Mouse (Mus musculus): ENCODE measurements around the gene Krtap10-10.
"Not testable (repeated sequence)": the region's sequence is repeated elsewhere in the genome, so short reads cannot be mapped to it uniquely, and the experiment has no call there.

Krtap10-10 gene

DNA sequence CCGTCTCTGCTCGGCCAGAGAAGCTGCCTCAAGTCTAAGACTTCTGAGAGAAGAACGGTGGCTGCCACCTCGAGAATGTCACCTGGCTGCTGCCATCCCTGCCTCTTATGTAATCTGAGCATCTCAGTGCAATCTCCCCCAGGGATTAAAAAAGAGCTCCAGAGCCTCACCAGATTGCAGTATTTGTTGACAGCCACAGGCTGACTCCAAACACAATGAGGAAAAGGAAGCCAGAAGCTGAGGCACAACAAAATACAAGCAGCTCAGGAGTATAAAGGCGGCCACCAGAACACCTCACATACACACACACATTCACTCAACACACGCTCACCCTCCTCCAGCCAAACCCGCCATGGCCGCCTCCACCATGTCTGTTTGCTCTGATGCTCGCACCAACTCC, at the start of gene Krtap10-10:
Gene Krtap10-10 (plus strand): TSS at position 301 of the 400 bp plus-strand sequence.
- DNase-seq (ENCODE audit: low spot score in 2 of 2) = peak; percentile 9 to 13

- DNase-seq (ENCODE audit: low spot score in 2 of 2) = not testable (repeated sequence)
Observed at GRCm38 (mm10) chr10:77787876-77788275, 47.9 kb upstream of the Krtap10-10 start, which contains the start of gene Gm7137. Gene Gm7137, minus strand, starts transcription at chr10:77788200.

- no peak for DNase-seq (ENCODE audit: low spot score in 2 of 2)
Observed at GRCm38 (mm10) chr10:77788621-77789020, 47.1 kb upstream of the Krtap10-10 start.

DNA sequence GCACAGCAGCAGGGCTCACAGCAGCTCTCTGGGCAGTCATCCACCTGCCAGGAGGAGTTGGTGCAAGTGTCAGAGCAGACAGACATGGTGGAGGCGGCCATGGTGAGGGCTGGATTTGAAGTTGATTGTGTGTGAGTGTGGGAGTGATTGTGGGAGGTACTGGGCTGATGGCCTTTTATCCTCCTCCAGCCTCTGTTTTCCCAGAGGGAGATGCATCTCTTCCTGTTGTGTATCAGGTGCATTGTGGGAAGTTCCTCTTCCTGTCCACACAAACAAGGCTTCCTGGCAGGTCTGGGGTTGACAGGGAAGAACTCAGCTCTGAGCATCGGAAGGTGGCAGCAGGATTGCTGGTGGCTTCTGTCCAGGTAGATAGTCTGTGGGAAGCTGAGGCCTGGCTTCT, 40.8 kb upstream of the Krtap10-10 start, which contains the start of gene Gm9639:
Gene Gm9639 (minus strand): TSS at position 101 of the 400 bp plus-strand sequence.
- DNase-seq (ENCODE audit: low spot score in 2 of 2) = no peak

GRCm38 (mm10) chr10:77797677-77798076, 38.1 kb upstream of the Krtap10-10 start:
- DNase-seq (ENCODE audit: low spot score in 2 of 2) = no peak

GRCm38 (mm10) chr10:77798164-77798920, 37.4 kb upstream of the Krtap10-10 start:
- not testable (repeated sequence) for DNase-seq (ENCODE audit: low spot score in 2 of 2)

DNA sequence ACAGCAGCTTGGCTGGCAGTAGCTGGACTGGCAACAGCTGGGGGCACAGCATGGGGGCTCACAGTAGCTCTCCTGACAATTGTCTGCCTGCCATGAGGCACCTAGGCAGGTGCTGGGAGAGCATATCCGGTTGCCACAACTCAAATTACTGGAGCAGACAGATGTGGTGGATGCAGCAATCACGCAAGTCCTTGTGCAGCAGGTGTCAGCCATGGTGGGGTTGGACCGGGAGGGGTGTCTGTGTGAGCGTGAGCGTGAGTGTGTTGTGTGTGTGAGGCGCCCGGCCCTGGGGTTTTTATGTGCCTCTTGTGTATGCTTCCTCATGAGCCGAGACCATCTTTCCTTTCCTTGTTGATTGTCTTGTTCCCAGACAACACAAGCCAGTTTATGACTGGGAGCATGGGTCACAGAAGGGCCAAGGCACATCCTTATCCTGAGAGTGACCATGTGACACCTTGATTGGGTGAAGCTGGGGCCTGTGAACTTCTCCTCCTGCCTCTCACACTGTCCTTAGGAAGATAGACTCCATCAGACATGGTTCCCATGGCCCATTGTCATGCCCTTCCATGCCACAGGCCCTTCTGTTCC, 36.7 kb upstream of the Krtap10-10 start, which contains the start of gene Gm19668:
Gene Gm19668 (minus strand): TSS at position 213 of the 588 bp plus-strand sequence.
- DNase-seq (ENCODE audit: low spot score in 2 of 2) = no peak

DNA sequence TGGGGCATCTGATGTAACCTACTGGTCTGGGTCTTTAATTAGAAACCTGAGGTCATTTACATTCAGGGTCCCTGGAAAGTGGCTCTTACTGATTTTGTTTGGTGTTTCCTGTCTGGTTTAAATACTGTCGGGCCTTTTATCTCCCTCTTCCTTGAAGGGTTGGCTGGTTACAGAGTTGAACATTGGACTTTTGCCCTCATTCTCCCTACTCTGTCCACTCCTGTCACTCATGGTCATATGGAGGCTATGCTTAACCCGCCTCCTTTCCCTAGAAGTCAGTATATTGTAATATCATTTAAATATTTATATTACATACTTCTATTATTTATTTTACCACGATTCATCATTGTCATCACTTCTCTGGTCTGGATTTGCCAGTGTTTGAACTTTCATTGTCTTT, 31.7 kb upstream of the Krtap10-10 start:
- no peak for DNase-seq (ENCODE audit: low spot score in 2 of 2)

GRCm38 (mm10) chr10:77811743-77812142, 24.0 kb upstream of the Krtap10-10 start, which contains the start of gene Gm9507:
Gene Gm9507, minus strand, starts transcription at chr10:77811843.
- DNase-seq (ENCODE audit: low spot score in 2 of 2) = no peak

DNA sequence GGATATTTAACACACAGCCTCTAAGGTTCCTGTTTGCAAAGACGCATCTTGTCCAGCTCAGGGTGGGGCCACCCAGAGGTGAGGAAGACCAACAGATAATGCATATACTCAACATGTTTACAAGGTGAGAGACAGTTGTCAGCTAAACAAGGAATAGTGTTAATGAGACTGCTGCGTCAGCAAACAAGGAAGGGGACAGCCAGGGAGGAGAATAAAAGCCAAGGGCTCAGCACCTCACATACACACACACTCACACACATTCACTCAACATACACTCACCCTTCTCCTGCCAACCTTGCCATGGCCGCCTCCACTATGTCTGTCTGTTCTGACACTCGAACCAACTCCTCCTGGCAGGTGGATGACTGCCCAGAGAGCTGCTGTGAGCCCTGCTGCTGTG, 21.4 kb upstream of the Krtap10-10 start, which contains the start of gene Gm2696:
Gene Gm2696 (plus strand): TSS at position 301 of the 400 bp plus-strand sequence.
- DNase-seq (ENCODE audit: low spot score in 2 of 2) = no peak

DNA sequence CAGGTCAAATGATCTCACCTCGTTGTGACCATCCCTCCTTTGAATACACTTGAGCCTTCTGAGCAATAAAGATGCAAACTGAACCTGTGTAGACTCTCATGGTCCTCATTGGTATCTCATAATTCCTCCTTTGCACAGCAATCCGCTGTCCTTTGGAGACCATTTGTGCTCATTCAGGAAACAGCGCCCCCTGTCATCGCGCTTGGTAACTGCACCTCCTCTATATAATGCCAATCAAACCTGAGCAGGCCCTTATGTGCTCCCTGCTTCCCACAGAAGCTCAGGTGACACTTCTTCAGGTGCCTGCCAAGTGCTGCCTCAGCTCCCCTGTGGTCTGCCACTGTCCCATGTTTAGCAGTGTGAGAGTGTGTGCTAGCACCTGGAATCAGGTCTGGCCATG, 20.2 kb upstream of the Krtap10-10 start:
- no peak for DNase-seq (ENCODE audit: low spot score in 2 of 2)

DNA sequence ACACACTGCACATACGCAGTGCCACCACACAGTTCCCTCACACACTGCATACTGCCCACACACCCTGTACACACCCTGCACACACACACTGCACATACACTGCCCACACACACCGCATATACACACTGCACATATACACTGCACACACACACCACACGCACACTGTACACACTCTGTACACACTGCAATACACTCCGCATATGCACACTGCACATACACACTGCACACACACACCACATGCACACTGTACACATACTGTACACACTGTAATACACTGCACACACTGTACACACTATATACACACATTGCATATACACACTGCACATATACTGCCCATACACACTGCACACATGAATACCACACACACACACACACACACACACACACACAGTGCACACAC, 17.2 kb upstream of the Krtap10-10 start:
- DNase-seq (ENCODE audit: low spot score in 2 of 2) = no peak

DNA sequence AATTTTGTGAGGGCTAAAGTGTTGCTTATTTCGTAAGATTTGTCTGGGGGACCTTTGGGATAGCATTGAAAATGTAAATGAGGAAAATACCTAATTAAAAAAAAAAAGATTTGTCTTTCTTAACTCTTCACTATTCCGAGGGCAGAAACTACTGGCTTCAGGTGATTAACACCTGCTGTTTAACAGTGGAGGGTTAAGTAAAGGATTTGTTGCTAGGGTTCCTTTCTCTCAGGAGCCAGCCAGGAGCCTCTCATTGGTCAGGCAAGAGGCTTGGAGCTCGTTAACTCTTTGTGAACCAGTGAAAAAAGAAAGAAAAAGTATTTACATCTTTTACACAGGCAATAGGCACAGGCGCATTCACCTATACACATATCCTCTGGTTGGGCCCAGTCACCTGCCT, 16.5 kb upstream of the Krtap10-10 start:
- DNase-seq (ENCODE audit: low spot score in 2 of 2) = no peak

GRCm38 (mm10) chr10:77826951-77827350, 8.8 kb upstream of the Krtap10-10 start, which contains the start of gene Krtap10-4:
Gene Krtap10-4, minus strand, starts transcription at chr10:77827095.
- DNase-seq (ENCODE audit: low spot score in 2 of 2) = no peak

DNA sequence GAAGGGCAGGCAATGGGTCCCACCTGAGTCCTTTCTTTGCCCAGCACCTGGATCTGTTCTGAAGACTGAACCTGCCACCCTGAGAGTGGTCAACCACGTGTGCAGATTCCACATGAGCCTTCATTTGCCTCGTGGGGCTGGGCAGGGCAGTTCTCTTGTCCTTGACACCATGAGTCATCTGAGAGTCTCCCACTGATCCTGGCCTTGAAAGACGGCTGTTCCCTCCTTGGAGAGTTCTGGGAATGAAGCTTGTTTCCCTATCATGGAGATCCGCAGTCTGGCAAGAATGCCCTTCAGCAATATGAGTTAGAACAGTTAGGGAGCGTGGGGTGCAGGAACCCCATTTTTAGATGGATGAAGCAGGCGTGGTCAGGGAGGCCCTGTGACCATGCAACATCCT, 3.3 kb downstream of the Krtap10-10 start:
- no peak for DNase-seq (ENCODE audit: low spot score in 2 of 2)

DNA sequence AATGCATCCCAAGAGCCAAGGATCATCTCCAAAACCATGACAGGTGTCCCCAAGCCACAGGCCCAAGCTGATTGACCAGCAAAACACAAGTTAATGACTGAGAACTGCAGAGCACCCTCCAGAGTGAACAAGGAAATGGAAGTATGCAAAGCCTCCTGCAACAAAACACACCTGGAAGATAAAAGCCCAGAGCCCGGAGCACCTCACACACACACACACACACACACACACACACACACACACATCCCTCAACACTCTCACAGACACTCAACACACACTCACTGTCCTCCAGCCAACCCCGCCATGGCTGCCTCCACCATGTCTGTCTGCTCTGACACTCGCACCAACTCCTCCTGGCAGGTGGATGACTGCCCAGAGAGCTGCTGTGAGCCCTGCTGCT, 10.8 kb downstream of the Krtap10-10 start, which contains the start of gene Gm36176:
Gene Gm36176 (plus strand): TSS at position 301 of the 400 bp plus-strand sequence.
- no peak for DNase-seq (ENCODE audit: low spot score in 2 of 2)

- no peak for DNase-seq (ENCODE audit: low spot score in 2 of 2)
Observed at GRCm38 (mm10) chr10:77846961-77847360, 11.2 kb downstream of the Krtap10-10 start.

DNA sequence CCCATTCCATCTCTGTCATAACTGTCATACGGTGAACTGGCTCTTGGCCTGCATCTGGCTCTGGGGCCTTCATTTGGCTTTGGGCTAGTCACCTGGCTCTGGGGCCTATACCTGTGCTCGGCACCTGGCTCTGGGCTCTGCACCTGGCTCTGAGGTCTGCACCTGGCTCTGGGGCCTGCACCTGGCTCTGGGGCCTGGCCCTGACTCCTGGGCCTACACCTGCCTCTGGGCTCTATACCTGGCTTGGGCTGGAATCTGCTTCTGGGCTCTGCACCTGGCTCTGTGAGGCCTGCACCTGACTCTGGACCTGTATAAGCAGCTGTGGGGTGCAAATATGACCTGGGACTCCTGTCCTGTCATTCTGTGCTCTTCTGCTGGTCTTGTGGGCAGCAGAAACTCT, 11.8 kb downstream of the Krtap10-10 start:
- no peak for DNase-seq (ENCODE audit: low spot score in 2 of 2)

GRCm38 (mm10) chr10:77852559-77852958, 16.8 kb downstream of the Krtap10-10 start, which contains the start of gene Gm10318:
Gene Gm10318, plus strand, starts transcription at chr10:77852859.
- no peak for DNase-seq (ENCODE audit: low spot score in 2 of 2)

GRCm38 (mm10) chr10:77861675-77862074, 25.9 kb downstream of the Krtap10-10 start, which contains the start of gene Gm3285:
Gene Gm3285, plus strand, starts transcription at chr10:77861975.
- no peak for DNase-seq (ENCODE audit: low spot score in 2 of 2)

DNA sequence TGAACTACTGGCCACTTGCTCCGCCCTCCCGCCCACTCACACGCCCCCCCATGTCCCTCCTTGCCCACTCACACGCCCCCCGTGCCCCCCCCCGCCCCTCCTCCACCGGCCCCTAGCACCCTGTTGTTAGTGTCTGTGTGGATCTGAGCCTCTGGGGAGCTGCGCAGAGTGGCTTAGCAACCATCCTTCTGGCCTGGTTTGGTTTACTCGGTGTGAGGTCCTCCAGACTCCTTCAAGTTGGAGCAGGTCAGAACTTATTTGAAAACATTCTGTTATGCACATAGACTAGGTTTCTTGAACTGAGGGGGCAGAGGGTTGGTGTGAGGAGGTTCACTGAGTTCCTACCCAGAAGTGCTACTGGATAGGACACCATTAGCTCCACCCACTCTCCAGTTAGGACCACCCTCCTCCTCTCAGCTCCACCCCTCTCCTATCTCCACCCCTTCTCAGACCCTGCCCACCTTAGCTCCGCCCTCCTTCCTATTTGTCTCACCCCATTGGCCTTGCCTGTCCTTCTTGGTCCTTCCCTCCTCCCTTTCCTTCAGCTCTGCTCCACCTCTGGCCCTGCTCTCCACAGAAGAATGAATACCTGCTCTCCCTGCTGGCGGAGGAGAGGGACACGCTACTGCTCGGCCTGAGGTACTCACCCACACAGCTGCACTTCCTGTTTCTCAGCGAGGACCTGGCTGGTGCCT, 28.5 kb downstream of the Krtap10-10 start:
- DNase-seq (ENCODE audit: low spot score in 2 of 2) = no peak

DNA sequence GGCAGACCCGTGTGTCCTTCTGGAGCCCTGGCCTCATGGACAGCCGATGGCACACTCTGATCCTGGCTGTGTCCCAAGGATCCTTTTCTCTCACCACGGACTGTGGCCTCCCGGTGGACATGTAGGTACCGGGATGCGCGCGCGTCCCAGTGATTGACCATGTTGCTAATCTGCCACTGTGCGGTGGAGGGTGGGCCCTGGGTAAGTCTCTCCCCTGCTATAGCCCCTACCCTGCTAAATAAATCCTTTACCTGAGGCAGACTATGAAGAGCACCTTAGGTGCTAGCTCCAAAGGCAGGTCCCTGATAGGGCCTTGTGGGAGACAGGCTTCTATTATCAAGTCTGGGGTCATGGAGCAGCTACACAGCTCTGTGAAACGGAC, 29.0 kb downstream of the Krtap10-10 start:
- DNase-seq (ENCODE audit: low spot score in 2 of 2) = no peak

Data from right cerebral cortex, postnatal 36 days (tissue).